Mouse (Mus musculus): Measurements from ENCODE around the gene 1700003F12Rik. TPM values are rescaled to one million over a fixed set of nuclear protein-coding genes. Genes with fewer than 3 reads are reported as not detected.

The 1700003F12Rik gene
- total and polyA plus RNA-seq, 2 experiments = 0.54 TPM; not detected in 1

DNA sequence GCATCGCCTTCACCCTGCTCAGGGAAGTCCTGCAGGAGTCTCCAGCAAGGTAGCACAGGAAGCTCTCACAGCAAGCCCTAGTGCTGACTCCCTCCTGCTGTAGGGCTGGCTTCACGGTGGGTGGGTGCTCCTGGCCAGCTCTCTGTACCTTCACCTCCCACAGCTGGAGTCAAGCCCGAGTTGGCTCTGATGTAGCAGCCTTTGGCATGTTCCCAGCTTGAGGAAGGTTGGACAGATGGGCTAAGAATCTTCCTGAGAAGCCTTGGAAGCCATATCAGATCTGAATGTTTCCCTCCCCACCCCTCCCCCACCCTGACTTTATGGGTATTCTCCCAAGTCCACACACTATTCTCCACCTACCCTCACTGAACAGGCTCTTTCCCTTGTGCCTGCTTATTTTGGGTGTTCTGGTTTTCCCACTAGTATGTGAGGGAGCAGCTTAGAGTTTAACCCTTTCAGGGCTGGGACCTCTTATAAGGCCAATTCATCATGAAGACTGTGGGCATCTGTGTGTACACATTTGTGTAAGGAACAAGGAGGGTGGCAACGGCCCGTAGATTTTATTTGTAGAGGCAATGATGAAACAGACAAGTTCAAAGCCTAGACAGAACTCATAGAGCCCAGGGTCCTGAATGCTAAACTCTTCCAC lies 10.4 kb downstream of the 1700003F12Rik start:
- no peaks in the 10 kb centered on the region for H3K27me3 ChIP-seq (ENCODE audit: control insufficient read depth, insufficient read depth, low read length)
- no peak for DNase-seq (ENCODE audit: extremely low read depth, low read depth, low spot score)
- no peaks in the 10 kb centered on the region for H3K79me2 ChIP-seq (ENCODE audit: control insufficient read depth, insufficient read depth, low read length)
- H3K4me1 ChIP-seq (ENCODE audit: control insufficient read depth, insufficient read depth, low read length) = peaks cover 6% of the 10 kb centered on the region
- 47% methylated on average over 5 of the region's 5 CpGs for WGBS
- TF ChIP-seq CTCF (IDR thresholded peaks at IDR 0.05; ENCODE audit: low read depth, low read length) (no peak), POLR2A (IDR thresholded peaks at IDR 0.05; ENCODE audit: extremely low read depth, insufficient read depth, low read length) (no peak)
- no peak overlapping the region for H3K27ac ChIP-seq (replicated peaks; ENCODE audit: insufficient read depth, low read depth, low read length)
- no peak overlapping the region for H3K4me3 ChIP-seq (ENCODE audit: insufficient read depth, low read depth, low read length)
- H3K36me3 ChIP-seq (ENCODE audit: control insufficient read depth, insufficient read depth, low read length) = no peaks in the 10 kb centered on the region
- H3K9ac ChIP-seq (ENCODE audit: low read depth, low read length) = no peak overlapping the region

DNA sequence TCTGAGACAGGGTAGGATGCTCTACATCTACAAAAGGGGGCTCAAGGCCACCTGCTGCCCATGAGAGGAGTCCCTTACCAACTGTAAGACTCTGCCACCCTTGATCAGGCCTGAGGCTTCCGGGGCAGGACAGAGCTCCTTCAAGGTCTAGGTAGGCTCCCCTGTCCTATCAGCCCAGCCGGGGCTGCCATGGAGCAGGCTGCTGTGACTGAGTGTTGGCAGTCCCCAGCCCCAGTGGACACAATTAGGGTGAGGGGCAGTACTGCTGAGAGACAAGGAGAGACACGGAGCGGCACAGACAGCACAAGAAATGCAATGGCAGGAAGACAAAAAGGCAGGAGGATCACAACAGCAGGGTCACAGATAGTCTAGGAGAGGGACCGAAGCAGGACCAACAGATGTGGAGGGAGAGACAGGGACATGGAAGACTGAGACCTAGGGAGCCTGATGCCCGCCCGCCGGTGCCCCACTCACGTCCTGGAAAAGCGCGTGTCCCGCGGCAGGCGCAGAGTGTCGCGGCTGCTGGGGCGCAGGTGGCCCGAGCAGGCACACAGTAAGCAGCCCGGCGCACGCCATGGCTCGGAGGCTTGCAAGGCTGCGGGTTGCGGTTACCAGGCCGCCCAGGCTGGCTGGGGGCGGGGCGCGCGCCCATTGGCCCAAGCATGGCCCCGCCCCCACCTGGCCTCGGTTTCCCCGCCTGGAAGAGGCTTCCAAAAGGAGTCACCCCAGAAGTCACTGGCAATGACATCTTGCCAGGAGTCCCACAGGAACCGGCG lies 11.6 kb downstream of the 1700003F12Rik start, which contains the start of gene Necab3:
Gene Necab3, minus strand, starts transcription at position 627 of the 776 bp plus-strand sequence.
- Histone ChIP-seq H3K27me3 (ENCODE audit: control insufficient read depth, insufficient read depth, low read length) (no peaks in the 10 kb centered on the region), H3K79me2 (ENCODE audit: control insufficient read depth, insufficient read depth, low read length) (no peaks in the 10 kb centered on the region), H3K4me3 (ENCODE audit: insufficient read depth, low read depth, low read length) (peak within 1 kb of the TSS; percentile 40; the same call in 1 of the 2 replicates), H3K27ac (replicated peaks; ENCODE audit: insufficient read depth, low read depth, low read length) (no peak within 1 kb of the TSS), H3K4me1 (ENCODE audit: control insufficient read depth, insufficient read depth, low read length) (peaks cover 2% of the 10 kb centered on the region; the same call in 1 of the 2 replicates), H3K9ac (ENCODE audit: low read depth, low read length) (peak within 1 kb of the TSS; percentile 41; the same call in 1 of the 2 replicates), H3K36me3 (ENCODE audit: control insufficient read depth, insufficient read depth, low read length) (no peaks in the 10 kb centered on the region)
- WGBS = 17% methylated on average over 34 of the region's 34 CpGs
- peak; percentile 29 for DNase-seq (ENCODE audit: extremely low read depth, low read depth, low spot score)
- TF ChIP-seq POLR2A (IDR thresholded peaks at IDR 0.05; ENCODE audit: extremely low read depth, insufficient read depth, low read length) (no peak), CTCF (IDR thresholded peaks at IDR 0.05; ENCODE audit: low read depth, low read length) (no peak)

DNA sequence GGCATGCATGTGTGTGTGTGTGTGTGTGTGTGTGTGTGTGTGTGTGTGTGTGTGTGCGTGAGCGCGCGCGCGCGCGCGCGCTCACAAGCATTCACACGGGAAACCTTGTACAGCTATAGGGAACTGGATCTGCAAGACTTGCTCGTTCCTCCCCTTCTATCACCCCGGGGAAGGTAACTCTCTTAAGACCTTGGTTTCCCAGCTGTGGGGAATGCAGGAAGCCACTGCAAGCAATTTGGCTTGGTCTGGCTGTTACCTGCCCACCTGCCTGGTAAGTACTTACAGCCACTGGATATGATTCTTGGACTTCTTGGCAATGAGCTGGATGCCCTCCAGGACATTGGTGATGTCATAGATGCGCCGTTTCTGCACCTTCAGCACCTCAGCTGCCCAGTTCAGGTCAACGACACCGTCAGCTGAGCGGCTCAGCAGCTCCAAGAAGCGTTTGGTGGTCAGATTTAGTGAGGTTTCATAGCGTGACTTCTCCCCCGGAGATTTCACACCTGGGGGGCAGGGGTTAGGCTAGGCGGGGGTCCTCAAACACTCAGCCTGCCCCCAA lies 16.8 kb downstream of the 1700003F12Rik start:
- no peak for TF ChIP-seq CTCF (IDR thresholded peaks at IDR 0.05; ENCODE audit: low read depth, low read length)
- no peak for DNase-seq (ENCODE audit: extremely low read depth, low read depth, low spot score)
- H3K36me3 ChIP-seq (ENCODE audit: control insufficient read depth, insufficient read depth, low read length) = no peaks in the 10 kb centered on the region
- no peak overlapping the region for H3K4me3 ChIP-seq (ENCODE audit: insufficient read depth, low read depth, low read length)
- H3K79me2 ChIP-seq (ENCODE audit: control insufficient read depth, insufficient read depth, low read length) = no peaks in the 10 kb centered on the region
- 95% methylated on average over 22 of the region's 22 CpGs for WGBS
- H3K9ac ChIP-seq (ENCODE audit: low read depth, low read length) = no peak overlapping the region
- no peaks in the 10 kb centered on the region for H3K27me3 ChIP-seq (ENCODE audit: control insufficient read depth, insufficient read depth, low read length)
- H3K27ac ChIP-seq (replicated peaks; ENCODE audit: insufficient read depth, low read depth, low read length) = no peak overlapping the region
- H3K4me1 ChIP-seq (ENCODE audit: control insufficient read depth, insufficient read depth, low read length) = peaks cover 2% of the 10 kb centered on the region; the same call in 1 of the 2 replicates

DNA sequence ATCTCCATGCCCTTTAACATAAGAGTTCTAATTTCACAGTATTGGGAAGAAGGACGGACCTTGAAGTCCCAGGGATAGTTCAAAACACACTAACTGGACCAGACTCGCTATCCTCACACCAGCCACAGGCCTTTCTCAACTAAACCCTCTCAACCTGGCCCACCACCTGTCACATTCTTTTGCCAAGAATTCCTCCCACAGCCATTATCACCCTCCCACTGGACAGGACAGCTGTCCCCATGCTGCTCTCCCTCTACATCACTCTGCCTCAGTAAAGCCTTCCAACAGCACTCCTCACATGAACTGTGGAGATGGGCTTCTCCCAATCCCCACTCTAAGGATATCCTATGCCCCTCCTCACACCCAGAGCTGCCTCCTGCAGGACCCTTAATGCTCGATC lies 18.7 kb downstream of the 1700003F12Rik start:
- DNase-seq (ENCODE audit: extremely low read depth, low read depth, low spot score) = no peak
- H3K36me3 ChIP-seq (ENCODE audit: control insufficient read depth, insufficient read depth, low read length) = no peaks in the 10 kb centered on the region
- 96% methylated on average over 3 of the region's 3 CpGs for WGBS

DNA sequence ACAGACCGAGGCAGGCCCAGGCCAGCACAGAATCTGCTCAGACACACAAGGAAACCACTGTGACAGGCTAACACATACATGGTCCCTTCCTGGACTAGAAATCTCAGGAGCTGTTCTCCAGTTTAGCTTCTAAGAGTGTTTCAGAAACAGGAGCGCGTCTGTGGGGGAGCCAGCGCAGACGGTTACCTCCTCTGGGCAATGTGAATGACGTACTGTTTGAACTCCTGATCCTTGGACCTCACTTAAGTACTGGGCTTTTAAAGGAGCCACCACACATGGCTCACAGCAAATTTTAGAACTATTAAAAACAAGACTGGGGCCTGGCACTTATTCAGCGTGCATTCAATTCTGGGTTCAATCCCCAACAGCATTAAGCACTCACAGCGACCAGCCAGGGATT lies 19.8 kb downstream of the 1700003F12Rik start:
- DNase-seq (ENCODE audit: extremely low read depth, low read depth, low spot score) = peak; percentile 73
- no peaks in the 10 kb centered on the region for H3K36me3 ChIP-seq (ENCODE audit: control insufficient read depth, insufficient read depth, low read length)
- H3K27ac ChIP-seq (replicated peaks; ENCODE audit: insufficient read depth, low read depth, low read length) = no peak overlapping the region
- H3K4me3 ChIP-seq (ENCODE audit: insufficient read depth, low read depth, low read length) = peak overlapping the region; percentile 14; the same call in 1 of the 2 replicates
- peak overlapping the region; percentile 69 for H3K9ac ChIP-seq (ENCODE audit: low read depth, low read length)
- WGBS = 37% methylated on average over 8 of the region's 8 CpGs
- peaks cover 2% of the 10 kb centered on the region; the same call in 1 of the 2 replicates for H3K4me1 ChIP-seq (ENCODE audit: control insufficient read depth, insufficient read depth, low read length)
- TF ChIP-seq CTCF (IDR thresholded peaks at IDR 0.05; ENCODE audit: low read depth, low read length) (no peak), POLR2A (IDR thresholded peaks at IDR 0.05; ENCODE audit: extremely low read depth, insufficient read depth, low read length) (no peak)
- H3K27me3 ChIP-seq (ENCODE audit: control insufficient read depth, insufficient read depth, low read length) = no peaks in the 10 kb centered on the region
- no peaks in the 10 kb centered on the region for H3K79me2 ChIP-seq (ENCODE audit: control insufficient read depth, insufficient read depth, low read length)

More for the DNA sequence above, 18.7 kb downstream of the 1700003F12Rik start:
- Histone ChIP-seq H3K9ac (ENCODE audit: low read depth, low read length) (no peak overlapping the region), H3K4me1 (ENCODE audit: control insufficient read depth, insufficient read depth, low read length) (peaks cover 2% of the 10 kb centered on the region; the same call in 1 of the 2 replicates), H3K4me3 (ENCODE audit: insufficient read depth, low read depth, low read length) (no peak overlapping the region), H3K27ac (replicated peaks; ENCODE audit: insufficient read depth, low read depth, low read length) (no peak overlapping the region), H3K27me3 (ENCODE audit: control insufficient read depth, insufficient read depth, low read length) (no peaks in the 10 kb centered on the region), H3K79me2 (ENCODE audit: control insufficient read depth, insufficient read depth, low read length) (no peaks in the 10 kb centered on the region)
- TF ChIP-seq CTCF (IDR thresholded peaks at IDR 0.05; ENCODE audit: low read depth, low read length) = no peak
- TF ChIP-seq POLR2A (IDR thresholded peaks at IDR 0.05; ENCODE audit: extremely low read depth, insufficient read depth, low read length) = no peak
